Mouse (Mus musculus): ENCODE results near the gene Pi4ka. TPM values are rescaled to one million over a fixed set of nuclear protein-coding genes. Genes with fewer than 3 reads are reported as not detected.

The Pi4ka gene
- polyA plus RNA-seq, 1 experiment from 2014 or later, result 25.6 TPM

- Histone ChIP-seq H3K36me3 (peaks cover 31% of the 10 kb centered on the region), H3K4me3 (no peak overlapping the region), H3K27ac (no peak overlapping the region), H3K9ac (no peak overlapping the region), H3K4me2 (no peak overlapping the region), H3K4me1 (peaks cover 10% of the 10 kb centered on the region), H3K27me3 (replicated peaks) (no peaks in the 10 kb centered on the region), H3K9me3 (replicated peaks) (no peaks in the 10 kb centered on the region)
- peak; percentile 88 for ATAC-seq
- 41% methylated on average over 2 of the region's 2 CpGs for WGBS (ENCODE audit: insufficient replicate concordance)
Measured at GRCm38 (mm10) chr16:17383594-17384326, 22.4 kb downstream of the Pi4ka start.

- Histone ChIP-seq H3K9ac (no peak overlapping the region), H3K27me3 (replicated peaks) (no peaks in the 10 kb centered on the region), H3K36me3 (peaks cover 40% of the 10 kb centered on the region), H3K4me1 (peaks cover 10% of the 10 kb centered on the region), H3K4me2 (no peak overlapping the region), H3K4me3 (no peak overlapping the region), H3K9me3 (replicated peaks) (no peaks in the 10 kb centered on the region), H3K27ac (no peak overlapping the region)
- ATAC-seq, result no peak
- 87% methylated on average over 4 of the region's 4 CpGs for WGBS (ENCODE audit: insufficient replicate concordance)
Measured at GRCm38 (mm10) chr16:17382306-17382705, 23.8 kb downstream of the Pi4ka start.

DNA sequence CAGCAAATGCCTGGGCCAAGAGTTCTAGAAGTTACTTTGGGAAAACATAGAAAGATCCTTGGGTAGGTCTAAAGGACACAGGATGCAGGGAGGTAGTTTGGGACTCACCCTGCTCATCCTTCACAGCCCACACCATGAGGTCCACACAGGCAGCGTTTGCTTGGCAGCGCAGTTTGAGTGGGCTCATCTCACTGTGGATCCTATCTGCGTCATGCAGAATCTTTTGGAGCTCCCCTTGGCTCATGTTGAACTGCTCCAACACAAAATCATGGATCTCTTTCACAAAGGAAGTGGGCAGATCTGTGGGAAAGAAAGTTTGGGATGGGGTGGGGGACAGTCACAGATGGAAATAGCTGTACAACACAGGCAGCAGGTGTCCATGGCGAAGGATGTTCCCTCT is 47.3 kb downstream of the Pi4ka start:
- H3K9me3 ChIP-seq (replicated peaks), result no peaks in the 10 kb centered on the region
- H3K36me3 ChIP-seq, result peaks cover 64% of the 10 kb centered on the region
- no peak overlapping the region for H3K9ac ChIP-seq
- H3K4me2 ChIP-seq, result no peak overlapping the region
- no peak overlapping the region for H3K4me3 ChIP-seq
- WGBS (ENCODE audit: insufficient replicate concordance), result 87% methylated on average over 4 of the region's 4 CpGs
- H3K27me3 ChIP-seq (replicated peaks), result no peaks in the 10 kb centered on the region
- ATAC-seq, result no peak
- no peak overlapping the region for H3K27ac ChIP-seq
- peaks cover 10% of the 10 kb centered on the region for H3K4me1 ChIP-seq

DNA sequence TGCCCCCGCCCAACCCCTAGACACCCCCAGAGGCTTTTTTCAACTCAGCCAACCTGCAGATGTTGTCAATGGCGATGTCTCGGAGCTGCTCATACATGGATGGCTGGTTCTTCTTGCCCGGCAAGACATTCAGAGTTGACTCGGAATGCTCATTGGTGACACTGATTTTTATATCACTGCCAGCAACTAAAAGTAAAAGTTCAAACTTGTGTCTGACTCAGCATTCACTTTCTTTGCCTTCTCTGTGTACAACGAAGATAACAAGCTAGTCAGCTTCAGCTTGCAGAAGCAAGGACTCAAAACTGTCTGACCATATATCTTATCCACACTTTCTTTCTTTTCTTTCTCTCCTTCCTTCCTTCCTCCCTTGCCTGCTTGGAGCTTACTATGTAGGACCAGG is 50.1 kb downstream of the Pi4ka start:
- no peak overlapping the region for H3K4me3 ChIP-seq
- H3K4me1 ChIP-seq, result no peaks in the 10 kb centered on the region
- no peaks in the 10 kb centered on the region for H3K27me3 ChIP-seq (replicated peaks)
- no peak overlapping the region for H3K27ac ChIP-seq
- H3K9me3 ChIP-seq (replicated peaks), result no peaks in the 10 kb centered on the region
- no peak overlapping the region for H3K9ac ChIP-seq
- peaks cover 70% of the 10 kb centered on the region for H3K36me3 ChIP-seq
- ATAC-seq, result no peak
- no peak overlapping the region for H3K4me2 ChIP-seq
- 70% methylated on average over 6 of the region's 6 CpGs for WGBS (ENCODE audit: insufficient replicate concordance)

- H3K9ac ChIP-seq, result no peak overlapping the region
- H3K27me3 ChIP-seq (replicated peaks), result no peaks in the 10 kb centered on the region
- no peak for ATAC-seq
- H3K4me2 ChIP-seq, result no peak overlapping the region
- 59% methylated on average over 1 of the region's 1 CpGs for WGBS (ENCODE audit: insufficient replicate concordance)
- peaks cover 76% of the 10 kb centered on the region for H3K36me3 ChIP-seq
- no peaks in the 10 kb centered on the region for H3K9me3 ChIP-seq (replicated peaks)
- H3K27ac ChIP-seq, result 0 out of 2 replicates have a peak overlapping the region, but pooled peaks have one; percentile 16
- peaks cover 28% of the 10 kb centered on the region for H3K4me1 ChIP-seq
- no peak overlapping the region for H3K4me3 ChIP-seq
Measured at GRCm38 (mm10) chr16:17346766-17347165, 59.3 kb downstream of the Pi4ka start.

- ATAC-seq, result 0 out of 2 replicates have a peak, but pooled peaks have one; percentile 33
- H3K9me3 ChIP-seq (replicated peaks), result no peaks in the 10 kb centered on the region
- H3K4me2 ChIP-seq, result no peak overlapping the region
- no peaks in the 10 kb centered on the region for H3K27me3 ChIP-seq (replicated peaks)
- no peak overlapping the region for H3K4me3 ChIP-seq
- 62% methylated on average over 2 of the region's 2 CpGs for WGBS (ENCODE audit: insufficient replicate concordance)
- H3K9ac ChIP-seq, result no peak overlapping the region
- H3K36me3 ChIP-seq, result peaks cover 75% of the 10 kb centered on the region
- 0 out of 2 replicates have a peak overlapping the region, but pooled peaks have one; percentile 40 for H3K27ac ChIP-seq
- H3K4me1 ChIP-seq, result peaks cover 33% of the 10 kb centered on the region
Measured at GRCm38 (mm10) chr16:17345813-17346155, 60.3 kb downstream of the Pi4ka start.

DNA sequence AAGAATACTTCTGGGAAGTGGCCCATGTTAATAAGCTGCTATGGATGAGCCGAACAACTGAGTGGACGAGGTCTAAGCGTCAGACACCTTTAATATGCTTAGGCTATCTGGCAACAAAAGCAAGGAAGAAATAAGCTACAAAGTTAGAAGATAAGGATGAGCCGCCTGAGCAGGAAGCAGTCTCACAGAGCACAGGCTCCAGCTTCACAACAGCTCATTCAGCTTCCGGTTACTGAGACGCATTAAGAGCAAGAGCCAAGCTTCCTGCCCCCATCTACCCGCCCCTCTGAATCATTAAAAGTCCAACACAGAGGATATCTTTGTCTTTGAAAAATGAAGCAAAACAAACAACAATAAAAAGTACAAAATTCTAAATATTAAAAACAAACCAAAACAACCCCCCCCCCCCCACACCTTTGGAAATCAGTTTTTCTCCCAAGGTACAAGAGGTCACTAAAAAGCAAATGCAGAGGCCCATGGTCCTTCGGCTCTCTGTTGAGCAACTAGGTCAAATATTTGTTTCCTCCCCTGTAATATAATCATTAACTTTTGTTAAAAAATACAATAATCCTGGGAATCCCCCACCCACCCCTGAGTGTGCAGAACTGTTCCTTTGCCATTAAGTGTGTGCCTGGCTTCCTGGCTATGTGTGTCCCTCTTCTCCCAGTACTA is 60.8 kb downstream of the Pi4ka start:
- peaks cover 33% of the 10 kb centered on the region for H3K4me1 ChIP-seq
- H3K9ac ChIP-seq, result no peak overlapping the region
- no peaks in the 10 kb centered on the region for H3K9me3 ChIP-seq (replicated peaks)
- no peak overlapping the region for H3K4me2 ChIP-seq
- H3K36me3 ChIP-seq, result peaks cover 72% of the 10 kb centered on the region
- 59% methylated on average over 8 of the region's 8 CpGs for WGBS (ENCODE audit: insufficient replicate concordance)
- ATAC-seq, result peak; percentile 52
- peak overlapping the region; percentile 26; the same call in 1 of the 2 replicates for H3K27ac ChIP-seq
- no peak overlapping the region for H3K4me3 ChIP-seq
- H3K27me3 ChIP-seq (replicated peaks), result no peaks in the 10 kb centered on the region

GRCm38 (mm10) chr16:17341847-17342246 is 64.3 kb downstream of the Pi4ka start:
- Histone ChIP-seq H3K9me3 (replicated peaks) (no peaks in the 10 kb centered on the region), H3K4me2 (no peak overlapping the region), H3K27me3 (replicated peaks) (no peaks in the 10 kb centered on the region), H3K4me3 (no peak overlapping the region), H3K36me3 (peaks cover 58% of the 10 kb centered on the region), H3K27ac (no peak overlapping the region), H3K9ac (no peak overlapping the region), H3K4me1 (peaks cover 32% of the 10 kb centered on the region)
- WGBS (ENCODE audit: insufficient replicate concordance), result 71% methylated on average over 4 of the region's 4 CpGs
- ATAC-seq, result no peak

DNA sequence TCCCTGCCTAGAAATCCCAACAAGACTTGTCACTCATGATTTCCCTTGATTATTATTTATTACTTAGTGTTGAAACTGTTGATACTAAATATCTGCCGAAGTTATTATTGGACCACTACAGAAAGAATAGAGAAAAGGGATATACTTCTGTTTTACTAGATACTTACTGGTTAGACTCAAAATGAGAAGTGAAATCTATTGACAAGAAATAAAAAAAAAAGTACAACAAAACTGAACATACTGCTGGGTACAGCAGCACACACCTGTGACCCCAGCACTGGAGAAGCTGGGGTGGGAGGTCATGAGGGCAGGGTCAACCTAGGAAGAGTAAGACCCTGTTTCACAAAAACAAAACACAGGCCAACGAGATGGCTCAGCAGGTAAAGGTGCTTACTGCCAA is 65.4 kb downstream of the Pi4ka start:
- Histone ChIP-seq H3K27ac (no peak overlapping the region), H3K4me2 (no peak overlapping the region), H3K9me3 (replicated peaks) (no peaks in the 10 kb centered on the region), H3K27me3 (replicated peaks) (no peaks in the 10 kb centered on the region), H3K9ac (no peak overlapping the region), H3K36me3 (peaks cover 64% of the 10 kb centered on the region), H3K4me3 (no peak overlapping the region), H3K4me1 (peaks cover 25% of the 10 kb centered on the region)
- WGBS (ENCODE audit: insufficient replicate concordance), result 72% methylated on average over 2 of the region's 2 CpGs
- ATAC-seq, result no peak

DNA sequence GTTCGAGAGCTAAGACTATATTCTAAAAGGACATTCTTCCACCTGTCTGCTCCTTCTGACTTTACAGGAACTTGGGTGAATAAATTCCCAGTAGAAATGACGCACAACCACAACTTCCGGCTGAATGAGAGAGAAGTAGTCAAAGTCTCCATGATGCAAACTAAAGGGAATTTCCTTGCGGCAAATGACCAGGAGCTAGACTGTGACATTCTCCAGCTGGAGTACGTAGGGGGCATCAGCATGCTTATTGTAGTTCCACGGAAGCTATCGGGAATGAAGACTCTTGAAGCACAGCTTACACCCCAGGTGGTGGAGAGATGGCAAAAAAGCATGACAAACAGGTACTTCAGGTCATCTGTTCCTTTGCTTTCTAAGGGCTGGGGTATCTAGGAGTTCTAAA is 66.4 kb downstream of the Pi4ka start:
- 84% methylated on average over 7 of the region's 7 CpGs for WGBS (ENCODE audit: insufficient replicate concordance)
- H3K36me3 ChIP-seq, result peaks cover 64% of the 10 kb centered on the region

GRCm38 (mm10) chr16:17336089-17336488 is 70.0 kb downstream of the Pi4ka start:
- Histone ChIP-seq H3K27me3 (replicated peaks) (no peaks in the 10 kb centered on the region), H3K4me1 (no peaks in the 10 kb centered on the region), H3K27ac (no peak overlapping the region), H3K4me2 (no peak overlapping the region), H3K36me3 (peaks cover 31% of the 10 kb centered on the region), H3K9me3 (replicated peaks) (no peaks in the 10 kb centered on the region), H3K9ac (no peak overlapping the region), H3K4me3 (no peak overlapping the region)
- 58% methylated on average over 1 of the region's 1 CpGs for WGBS (ENCODE audit: insufficient replicate concordance)
- ATAC-seq, result no peak

More for the DNA sequence above, 66.4 kb downstream of the Pi4ka start:
- no peak overlapping the region for H3K4me3 ChIP-seq
- H3K4me2 ChIP-seq, result no peak overlapping the region
- H3K27me3 ChIP-seq (replicated peaks), result no peaks in the 10 kb centered on the region
- H3K4me1 ChIP-seq, result peaks cover 16% of the 10 kb centered on the region
- no peak overlapping the region for H3K9ac ChIP-seq
- H3K27ac ChIP-seq, result no peak overlapping the region
- no peak for ATAC-seq
- H3K9me3 ChIP-seq (replicated peaks), result no peaks in the 10 kb centered on the region

DNA sequence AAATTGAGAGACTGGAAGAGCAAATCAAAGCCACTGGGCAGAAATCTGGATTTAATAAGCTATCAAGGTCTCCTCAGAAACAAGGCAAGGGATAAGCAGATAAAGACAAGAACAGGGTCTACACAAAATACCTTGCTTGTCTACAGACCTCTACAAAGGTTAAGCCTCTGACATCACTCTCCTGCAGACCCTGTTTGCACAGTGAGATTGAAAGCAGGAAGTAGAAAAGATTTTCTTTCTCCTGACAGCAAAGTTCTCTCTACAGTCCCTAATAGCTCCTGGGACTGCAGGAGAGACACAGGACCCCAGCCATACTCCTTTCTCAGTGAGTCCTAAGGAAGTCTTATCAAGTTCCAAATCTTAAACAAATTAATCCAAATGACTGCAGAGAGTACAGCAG is 71.5 kb downstream of the Pi4ka start:
- Histone ChIP-seq H3K36me3 (peaks cover 19% of the 10 kb centered on the region), H3K4me3 (no peak overlapping the region), H3K27ac (no peak overlapping the region), H3K9me3 (replicated peaks) (no peaks in the 10 kb centered on the region), H3K9ac (no peak overlapping the region), H3K27me3 (replicated peaks) (no peaks in the 10 kb centered on the region), H3K4me2 (no peak overlapping the region), H3K4me1 (no peaks in the 10 kb centered on the region)
- no peak for ATAC-seq
